Mouse (Mus musculus) neural tube, embryonic 10.5 days (tissue): ENCODE data around the gene Sec61b.

Source experiments
- DNase-seq: peaks from one replicate; pipeline ENCODE4 v3.0.0-alpha.2; 2017; ENCODE audit warnings: low spot score; ENCODE audit errors: extremely low spot score

The Sec61b gene

DNA sequence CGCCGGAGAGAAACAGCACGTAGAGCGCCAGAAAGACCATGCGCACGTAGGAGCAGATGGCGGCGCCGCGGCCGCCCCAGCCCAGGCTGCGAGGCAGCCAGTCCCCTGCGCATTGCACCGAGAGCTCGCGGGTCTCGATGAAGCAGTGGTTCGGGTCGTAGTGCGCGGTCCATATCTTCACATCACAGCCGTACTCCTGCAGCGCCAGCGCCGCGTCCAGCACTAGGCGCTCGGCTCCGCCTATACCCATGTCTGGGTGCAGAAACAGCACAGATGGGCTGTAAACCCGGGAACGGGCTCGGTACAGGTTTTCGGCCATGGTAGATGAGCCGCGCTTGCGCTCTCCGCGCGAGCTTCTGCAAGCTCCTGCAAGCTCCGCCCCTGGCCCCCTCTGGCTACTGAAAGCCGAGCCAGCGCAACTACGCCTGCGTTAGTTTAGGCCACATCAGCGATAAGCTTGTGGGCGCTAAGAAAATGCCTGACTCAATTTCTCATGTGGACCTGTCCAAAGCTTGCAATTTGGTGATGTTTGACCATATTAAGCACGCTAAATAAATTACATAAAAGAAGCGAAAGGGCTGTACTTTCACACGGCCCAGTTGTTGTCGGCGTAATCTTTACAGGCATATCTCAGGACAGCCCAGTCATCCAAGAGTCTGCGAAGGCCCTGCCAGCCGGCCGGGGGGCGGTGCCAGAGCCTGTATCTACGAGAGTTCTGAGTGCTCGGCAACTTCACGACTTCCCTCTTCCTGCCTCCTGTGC, at the start of gene Sec61b, which contains the start of gene Alg2:
Gene Sec61b, plus strand, starts transcription at position 691 of the 762 bp plus-strand sequence.
Gene Alg2, minus strand, starts transcription at position 366 of the 762 bp plus-strand sequence.
- DNase-seq = peak; percentile 93

DNA sequence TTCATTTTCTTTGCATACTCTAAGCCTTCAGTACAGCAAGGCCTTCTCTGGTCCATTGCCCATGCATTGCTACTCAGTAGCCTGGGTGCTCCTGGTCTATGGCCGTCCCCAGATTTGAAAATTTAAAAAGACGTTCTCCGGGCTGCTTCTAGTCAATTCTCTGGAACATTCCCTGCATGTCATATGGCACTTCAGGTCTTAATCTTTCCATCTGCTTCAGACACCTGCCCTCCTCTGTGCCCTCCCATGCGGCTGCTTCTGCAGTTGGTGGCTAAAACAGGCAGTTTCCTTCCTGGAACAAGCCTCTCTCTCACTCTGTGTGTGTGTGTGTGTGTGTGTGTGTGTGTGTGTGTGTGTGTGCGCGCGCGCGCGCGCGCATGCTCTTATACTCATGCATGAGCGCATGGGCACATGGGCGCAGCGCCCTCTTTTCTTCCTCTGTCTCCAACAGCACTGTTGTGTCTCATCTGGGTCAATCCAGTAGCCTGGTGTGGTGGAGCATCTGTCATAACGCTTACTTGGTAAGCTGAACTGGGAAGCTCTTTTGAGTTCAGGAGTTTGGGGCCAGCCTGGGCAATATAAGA, 49.1 kb upstream of the Sec61b start:
- DNase-seq = no peak

DNA sequence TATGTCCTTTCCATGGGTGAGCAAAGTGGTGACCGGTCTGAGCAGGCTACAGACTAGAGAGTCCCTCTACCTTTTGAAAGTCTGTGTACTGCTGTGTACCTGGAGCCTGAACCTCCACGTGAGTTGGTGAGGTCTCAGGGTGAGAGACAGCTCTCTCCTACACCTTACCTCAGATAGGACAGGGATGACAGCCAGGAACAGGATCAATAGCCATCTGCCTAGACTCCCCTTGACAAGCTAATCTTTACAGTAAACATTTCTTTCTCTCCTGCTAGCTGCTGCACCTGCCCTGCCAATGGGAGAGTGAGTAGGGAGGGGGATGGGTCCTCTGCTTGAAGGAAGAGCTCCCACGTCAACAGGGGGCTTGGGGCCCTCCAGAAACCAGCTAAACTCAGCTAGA, 46.9 kb upstream of the Sec61b start:
- DNase-seq = no peak

DNA sequence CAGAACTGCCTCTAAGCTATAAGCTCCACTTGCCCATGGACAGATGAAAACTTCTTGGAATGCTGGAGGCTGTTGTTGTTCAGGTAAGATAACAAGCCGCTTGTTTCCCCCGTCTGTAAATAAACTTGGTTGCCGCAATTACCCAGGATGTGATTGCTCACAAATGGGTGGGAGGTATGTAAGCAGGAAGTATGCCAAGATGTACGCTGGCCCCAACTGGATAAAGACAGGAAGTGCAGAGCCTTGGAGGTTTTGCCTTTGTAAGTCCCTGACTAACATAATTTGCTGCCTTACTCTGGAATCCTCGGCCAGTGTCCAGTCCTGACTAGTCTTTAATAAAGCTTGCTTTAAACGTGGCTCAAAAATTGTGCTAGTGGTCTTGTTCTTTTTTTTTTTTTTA, 43.9 kb upstream of the Sec61b start:
- no peak for DNase-seq

DNA sequence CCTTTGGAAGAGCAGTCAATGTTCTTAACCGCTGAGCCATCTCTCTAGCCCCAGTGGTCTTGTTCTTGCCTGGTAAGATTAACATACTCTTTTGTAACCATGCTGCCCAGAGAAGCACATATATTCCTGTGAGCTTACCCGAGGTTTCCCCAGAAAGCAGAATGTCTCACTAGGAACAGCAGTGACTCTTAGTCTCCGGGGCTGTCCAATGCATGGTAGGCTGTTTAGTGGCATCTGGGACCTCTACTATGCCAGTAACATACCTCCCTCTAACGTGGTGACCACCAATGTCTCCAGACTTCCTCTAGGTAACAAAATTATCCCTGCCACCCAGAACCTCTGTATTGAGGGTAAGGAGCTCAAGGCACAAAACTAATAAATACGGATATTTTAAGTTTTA, 43.4 kb upstream of the Sec61b start:
- DNase-seq = no peak

DNA sequence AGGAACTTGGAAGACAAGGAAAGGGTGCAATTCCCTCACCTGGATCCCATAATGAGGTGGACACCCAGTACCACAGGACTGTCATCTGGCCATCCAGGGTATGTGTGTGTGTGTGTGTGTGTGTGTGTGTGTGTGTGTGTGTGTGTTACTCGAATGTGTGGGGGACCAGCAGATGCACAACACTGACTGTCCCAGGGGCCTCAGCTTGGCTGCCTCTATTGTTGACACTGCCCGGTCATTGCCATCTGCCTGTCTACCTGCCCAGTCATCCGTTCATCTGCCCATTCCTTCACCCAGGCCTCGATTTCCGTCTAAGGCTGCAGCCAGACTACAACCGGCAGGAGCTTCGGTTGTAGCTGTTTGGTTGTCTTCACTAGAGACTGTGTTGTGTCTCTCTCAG, 41.7 kb upstream of the Sec61b start:
- DNase-seq = no peak

DNA sequence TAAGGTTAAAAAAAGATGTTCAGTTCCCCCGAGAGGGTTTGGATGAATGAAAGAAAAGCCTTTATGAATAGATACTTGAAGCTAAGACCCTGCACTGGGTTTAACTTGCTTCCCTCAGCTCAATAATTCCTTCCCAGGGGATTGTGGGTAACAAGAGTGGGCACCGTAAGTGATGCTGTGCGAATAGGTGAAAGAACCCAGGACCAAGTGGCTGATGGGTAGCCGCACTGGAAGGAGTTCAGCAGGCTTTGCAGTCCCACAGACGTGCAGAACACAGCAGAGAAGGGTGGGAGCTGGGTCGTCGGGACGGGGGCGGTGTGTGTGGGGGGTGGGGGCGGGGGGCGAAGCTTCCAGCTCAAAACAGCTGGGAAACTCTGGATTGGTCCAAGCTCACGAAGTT, 39.3 kb upstream of the Sec61b start:
- DNase-seq = no peak

DNA sequence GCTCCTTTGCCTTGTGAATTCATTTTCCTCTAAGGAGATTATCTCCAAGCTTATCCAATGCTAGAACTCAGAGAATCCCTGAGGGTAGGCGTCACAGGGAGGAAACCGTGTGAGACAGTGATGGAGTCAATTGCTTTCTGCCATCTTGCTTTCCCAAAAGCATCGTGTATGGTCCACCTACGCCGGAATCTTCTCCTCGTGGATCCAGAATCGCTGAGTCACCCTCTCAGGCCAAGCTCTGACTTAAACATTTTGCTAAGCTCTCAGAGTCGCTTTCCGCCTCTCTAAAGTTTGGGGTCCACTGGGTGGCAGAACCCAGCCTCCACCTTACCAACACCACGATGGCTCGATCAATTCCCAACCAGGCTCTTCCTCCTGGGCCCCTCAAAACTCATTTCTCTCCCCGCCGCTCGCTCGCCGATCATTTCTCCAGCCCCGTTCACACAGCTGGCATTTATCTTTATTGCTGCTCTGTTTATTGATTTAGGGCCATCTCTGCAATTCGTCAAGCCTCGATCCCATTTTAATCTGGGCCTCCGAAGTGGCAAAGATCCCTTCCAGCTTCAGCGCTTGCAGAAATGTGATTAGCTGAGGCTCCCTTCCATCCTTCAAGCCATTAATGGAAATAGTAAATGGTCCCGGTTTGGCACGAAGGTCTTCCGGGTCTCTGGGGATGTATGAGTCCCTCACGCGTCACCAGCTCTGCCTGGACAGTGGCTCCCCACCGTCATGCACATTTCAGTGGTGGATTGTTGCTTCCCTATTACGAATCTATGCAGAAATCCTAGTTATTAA, 38.7 kb upstream of the Sec61b start:
- peak; percentile 14 for DNase-seq

DNA sequence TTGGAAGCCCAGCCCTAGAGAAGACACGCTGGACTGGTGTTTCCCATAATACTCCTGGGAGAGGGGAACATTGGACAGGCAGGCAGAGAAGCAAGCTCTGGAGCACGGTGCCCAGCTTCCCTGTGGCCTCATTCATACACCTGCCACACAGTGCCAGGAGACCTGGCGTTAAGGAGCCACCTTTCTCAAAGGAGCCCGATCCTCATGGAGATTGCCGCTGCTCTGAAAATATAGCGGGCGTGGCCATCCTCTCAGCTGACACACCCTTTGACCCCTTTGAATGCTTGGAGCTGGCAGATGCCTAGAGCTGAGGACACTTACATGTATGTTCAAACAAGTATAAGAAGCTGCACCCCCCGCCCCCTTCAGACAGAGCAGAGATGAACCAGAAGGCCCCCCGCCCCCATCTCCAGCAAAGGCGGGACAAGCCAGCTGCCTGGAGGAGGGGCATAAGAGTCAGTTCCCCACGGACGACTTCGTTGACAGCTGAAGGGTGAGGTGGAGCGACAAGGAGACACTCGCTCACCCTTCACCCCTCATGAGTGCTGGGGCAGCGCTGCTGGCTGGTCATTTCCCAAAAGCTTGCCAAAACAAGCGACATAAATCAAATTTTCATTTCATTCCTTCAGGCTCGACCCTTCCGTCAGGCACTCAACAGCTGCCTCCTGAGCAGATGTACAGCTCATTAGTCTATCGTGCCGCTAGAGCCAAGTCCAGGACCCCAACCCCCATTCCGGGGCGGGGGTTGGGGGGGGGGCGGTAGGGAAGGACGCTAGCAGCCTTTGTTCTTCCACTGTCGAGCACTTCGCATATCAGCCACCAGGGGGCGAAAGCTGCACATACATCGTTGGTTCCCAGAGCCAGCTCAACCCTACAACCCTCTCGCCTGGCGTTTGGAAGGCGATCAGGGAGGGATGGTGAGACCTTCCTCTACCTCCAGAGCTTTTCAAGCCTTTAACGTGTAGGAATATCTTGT, 36.8 kb upstream of the Sec61b start:
- peak; percentile 94 for DNase-seq

DNA sequence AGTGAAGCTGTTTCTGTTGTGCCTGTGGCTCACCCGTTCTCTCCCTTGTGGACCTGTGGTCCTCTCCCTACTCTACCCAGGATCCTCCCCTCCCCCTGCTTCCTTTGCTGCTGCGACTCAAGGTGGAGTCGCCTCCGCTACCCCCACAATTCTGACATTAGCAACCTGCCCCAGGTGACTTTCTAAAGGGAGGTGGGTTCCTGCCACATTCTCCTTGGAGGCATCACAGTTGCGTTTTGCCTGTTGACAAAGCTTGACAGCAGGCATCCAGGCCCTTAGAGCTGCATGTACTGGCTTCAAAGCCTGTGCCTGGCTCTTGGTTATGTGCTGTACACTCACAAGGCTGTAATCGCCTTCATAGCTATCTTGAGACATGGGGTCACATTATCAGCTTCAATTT, 35.5 kb upstream of the Sec61b start:
- DNase-seq = peak; percentile 12

DNA sequence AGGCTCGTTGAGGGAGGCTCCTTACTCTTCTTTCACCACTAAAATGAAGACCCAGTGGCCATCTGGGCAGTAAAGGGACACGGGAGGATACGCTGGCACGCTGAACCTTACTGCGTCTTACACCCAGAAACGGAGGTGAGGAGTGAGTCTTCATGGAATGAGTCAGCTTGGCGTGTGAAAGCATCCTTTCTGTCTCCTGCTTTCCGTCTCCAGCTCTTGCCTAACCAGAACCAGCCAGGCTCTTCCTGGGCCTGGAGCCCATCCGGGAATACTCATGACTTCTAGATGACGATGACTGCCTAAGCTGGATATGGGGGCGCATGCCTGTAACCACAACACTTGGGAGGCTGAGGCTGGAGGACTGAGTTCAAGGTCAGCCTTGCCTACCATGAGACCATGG, 33.5 kb upstream of the Sec61b start:
- peak; percentile 10 for DNase-seq

DNA sequence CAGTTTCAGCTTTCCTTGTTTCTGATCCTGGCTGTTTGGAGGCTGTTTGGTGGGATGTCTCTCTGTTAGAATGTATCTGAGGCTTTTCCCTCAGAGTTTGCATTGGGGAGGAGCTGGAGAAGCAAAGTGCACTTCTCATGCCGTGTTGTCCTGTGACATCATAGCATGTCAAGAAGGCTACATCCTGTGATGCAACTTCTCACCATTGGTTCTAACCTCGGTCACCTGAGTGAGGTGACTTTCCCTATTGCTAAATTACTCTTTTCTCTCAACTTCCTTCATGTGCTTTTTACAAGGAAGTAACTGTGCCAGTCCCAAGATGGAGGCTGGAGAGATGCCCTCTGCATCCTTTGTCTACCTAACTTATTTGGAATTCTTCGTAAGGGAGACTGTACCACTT, 25.9 kb upstream of the Sec61b start:
- no peak for DNase-seq

DNA sequence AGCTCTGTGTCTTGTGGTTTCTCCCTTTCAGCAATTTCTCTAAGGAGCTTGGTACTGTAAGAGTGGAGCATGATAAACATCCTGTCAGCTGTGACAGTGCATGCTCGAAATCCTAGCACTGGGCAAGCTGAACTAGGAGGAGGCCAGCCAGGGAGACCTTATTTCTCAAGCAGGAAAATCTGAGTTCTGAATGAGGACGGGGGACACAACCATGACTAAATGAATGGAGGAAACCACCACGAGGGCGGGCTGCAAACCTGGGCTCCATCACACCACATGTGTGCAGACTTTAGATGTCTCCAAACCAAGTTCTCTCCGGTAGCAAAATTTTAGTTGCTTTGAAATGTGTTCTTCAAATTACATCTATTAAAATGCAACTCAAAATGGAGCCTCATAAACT, 25.3 kb upstream of the Sec61b start:
- DNase-seq = no peak

DNA sequence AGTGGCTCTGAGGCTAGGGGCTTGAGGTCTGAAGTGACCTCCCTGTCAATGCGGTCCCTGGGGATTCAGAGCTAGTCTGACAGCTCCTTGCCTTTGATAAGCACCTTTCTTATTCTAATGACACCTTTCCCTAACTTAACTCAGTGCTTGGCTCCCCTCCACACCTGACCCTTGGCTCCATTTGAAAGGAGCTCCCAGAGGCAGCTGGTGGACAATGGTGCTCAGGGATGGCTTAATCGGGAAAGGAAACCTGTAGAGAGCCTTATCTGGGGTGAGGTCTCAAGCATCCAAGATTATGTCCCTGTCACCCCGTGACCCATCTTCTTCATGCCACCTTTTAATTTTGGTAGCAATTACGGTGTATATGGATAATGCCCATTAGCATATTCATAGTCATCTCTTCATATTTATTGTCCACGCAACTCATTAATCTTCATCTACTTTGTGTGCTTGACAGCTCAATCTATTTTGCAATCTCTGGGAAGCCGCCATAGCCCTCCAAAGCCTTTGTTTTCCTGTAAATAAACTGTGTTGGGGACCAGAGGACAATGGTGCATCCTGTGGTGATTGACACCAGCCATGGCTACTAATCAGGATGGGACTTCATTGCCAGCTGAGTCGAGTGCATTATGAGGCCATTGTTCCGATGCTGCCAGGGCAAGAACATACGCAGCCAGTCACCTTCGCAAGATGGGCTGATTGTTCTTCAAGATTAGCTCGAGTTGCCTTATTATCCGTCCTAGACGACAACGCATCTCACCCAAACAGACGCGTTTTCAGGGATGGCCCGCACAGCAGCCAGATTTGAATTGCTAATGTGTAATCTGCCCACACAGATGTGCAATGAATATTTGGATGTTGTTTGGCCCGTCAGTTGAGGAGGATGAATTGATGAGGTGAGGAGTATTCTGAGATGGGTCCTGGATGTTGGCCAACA, 24.6 kb upstream of the Sec61b start:
- no peak for DNase-seq

DNA sequence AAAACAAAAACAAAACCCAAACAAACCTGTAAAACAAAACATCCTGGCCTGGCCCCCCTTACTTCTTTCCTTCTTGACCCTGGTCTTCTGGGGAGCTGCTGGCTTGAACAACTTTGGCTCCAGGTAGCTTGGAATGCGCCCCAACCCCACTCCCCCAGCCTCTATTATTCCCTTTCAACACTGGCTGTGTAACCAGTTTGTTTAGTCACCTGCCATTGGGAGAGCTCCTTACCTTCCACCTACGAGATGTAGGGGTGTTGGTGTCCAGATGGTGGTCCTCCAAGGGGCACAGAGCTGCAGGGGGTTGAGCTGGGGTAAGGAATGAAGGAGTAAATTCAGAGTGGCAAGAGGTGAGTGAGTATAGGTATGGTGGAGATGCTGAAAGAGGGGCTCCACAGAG, 7.3 kb upstream of the Sec61b start:
- DNase-seq = no peak

DNA sequence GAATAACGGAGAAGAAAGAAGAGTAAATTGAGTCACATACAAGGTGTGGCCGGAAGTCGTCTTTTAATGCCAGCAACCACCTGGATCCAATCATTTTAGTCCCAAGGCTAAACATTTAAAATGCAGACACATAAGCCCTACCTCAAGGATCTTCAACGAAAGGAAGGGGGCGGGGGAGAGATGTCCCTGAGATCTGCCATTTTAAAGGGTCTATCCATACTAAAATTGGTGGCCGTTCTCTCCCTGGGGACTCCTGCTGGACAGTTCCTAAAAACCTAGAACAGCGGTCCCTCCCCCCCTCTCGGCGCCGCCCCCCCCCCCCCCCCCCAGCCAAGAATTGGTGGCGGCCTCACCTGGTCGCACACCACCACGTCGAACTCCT, 881 bp upstream of the Sec61b start:
- DNase-seq = no peak

DNA sequence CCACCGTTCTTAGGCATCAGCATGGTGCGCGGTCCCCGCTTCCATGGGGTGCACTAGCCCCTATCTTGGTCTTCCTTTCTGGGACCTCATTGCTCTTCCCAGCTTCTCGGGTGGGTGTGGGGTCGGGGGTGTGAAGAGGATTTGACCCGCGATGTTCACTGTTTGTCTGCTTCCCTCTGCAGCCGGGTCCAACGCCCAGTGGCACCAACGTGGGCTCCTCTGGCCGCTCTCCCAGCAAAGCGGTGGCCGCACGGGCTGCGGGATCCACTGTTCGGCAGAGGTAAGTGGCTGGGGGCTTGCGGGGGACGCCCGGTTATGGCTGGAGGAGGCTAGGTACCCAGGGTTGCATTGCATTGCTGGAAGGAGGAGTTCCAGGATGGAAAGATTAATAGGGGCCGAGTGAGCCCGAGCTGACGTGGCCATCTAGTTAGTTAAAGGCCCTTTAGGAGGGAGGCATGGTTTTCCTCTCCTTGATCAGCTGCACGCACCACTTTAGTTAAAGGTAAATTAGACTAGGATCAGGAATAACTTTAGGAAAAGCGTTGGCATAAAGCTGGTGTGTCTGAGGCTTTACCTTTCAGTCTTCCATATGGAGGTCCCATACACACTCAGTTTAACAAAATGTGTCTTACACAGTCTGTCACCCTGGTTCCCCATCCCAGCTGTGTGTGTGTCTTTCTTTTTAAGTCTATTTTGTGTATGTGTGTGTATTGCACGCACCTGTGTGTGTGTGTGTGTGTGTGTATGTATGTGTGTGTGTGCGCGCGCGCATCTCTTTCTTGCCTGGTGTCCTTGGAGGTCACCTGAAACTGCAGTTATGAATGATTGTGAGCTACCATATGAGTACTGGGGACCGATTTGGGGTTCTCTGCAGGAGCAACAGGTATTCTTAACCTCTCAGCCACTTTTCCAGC, 529 bp downstream of the Sec61b start:
- no peak for DNase-seq

DNA sequence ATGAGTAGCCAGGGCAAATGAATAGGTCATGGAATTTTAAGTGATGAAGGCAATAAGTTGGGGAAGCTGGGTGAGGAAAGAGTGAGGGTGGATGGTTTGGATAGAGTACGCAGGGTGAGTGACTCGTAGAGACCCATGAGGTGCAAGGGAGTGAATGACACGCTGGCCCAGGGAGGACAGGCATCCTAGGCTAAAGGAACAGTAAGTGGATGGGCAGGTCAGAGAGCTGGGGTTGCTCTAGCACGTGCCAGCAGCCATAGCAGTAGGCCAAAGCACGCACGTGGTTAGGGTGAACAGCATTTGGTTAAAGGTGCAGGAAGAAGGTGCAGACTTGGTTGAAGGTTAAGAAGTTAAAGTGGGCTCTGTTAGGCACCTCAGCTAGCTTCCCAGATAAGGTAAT, 3.1 kb downstream of the Sec61b start:
- no peak for DNase-seq

DNA sequence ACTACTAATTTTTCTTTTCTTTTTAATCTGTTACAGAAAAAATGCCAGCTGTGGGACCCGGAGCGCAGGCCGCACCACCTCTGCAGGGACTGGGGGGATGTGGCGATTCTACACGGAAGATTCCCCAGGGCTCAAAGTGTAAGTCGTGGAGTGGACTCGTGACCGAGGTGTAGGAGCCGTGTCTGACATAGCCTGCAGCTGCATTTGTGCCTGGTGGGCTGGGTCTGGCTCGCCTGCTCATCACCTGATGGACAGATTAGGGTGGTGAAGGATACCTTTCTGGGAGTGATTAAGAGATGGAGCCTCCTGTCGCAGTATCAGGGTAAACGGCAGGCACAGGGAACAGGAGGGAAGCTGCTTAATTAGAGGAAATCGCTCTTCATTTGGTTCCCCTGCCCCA, 5.6 kb downstream of the Sec61b start:
- DNase-seq = no peak
